Mouse (Mus musculus) B cell, adult 2 months (primary cell): ENCODE measurements at regions not wholly inside any gene's neighbourhood (a gene's known extent, or its start where the extent isn't known, plus 50 kb on each side); places are given as distances from the start of the nearest gene placed in this dataset.

ENCODE experiments used
- DNase-seq, 2 experiments: peaks; one replicate each; pipeline ENCODE4 v3.0.0; 2022

- no peak for DNase-seq
Measured at GRCm38 (mm10) chr10:39216142-39216904, 52.7 kb upstream of the Ccn6 start.

DNA sequence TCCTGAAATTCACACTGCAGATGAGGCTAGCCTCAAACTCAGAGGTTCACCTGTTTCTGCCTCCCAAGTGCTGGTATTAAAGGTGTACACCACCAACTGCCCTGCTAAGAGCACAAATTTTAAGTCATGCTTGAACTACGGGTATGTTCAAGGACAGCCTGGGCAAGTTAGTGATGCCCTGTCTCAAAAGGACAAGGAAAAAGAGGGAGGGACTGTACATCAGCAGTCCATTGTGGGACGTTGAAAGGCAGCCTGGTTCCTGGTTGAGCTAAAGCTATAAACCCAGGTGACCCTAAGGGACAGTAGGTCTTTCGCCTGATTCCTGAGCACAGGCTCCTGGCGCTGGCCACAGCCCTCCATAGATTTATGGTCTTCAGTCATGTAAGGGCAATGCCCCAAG, 51.0 kb upstream of the Ccn6 start:
- DNase-seq: no peak
